Mouse (Mus musculus) small intestine, adult 2 months (tissue): Measurements from ENCODE around the gene Cldn1.

Experiments
- CTCF ChIP-seq: fragments of 200-500 bp; IDR thresholded peaks from 2 replicates; pipeline ENCODE4 v1.5.1; 2012; ENCODE audit warnings: low read depth, mild to moderate bottlenecking, control low read depth, inconsistent platforms, low read length, moderate library complexity, mixed read lengths; ENCODE audit not compliant: insufficient replicate concordance, insufficient read length; ENCODE audit errors: extremely low read depth
- POLR2A ChIP-seq: fragments of 200-500 bp; IDR thresholded peaks from 2 replicates; pipeline ENCODE4 v1.6.1; 2012; ENCODE audit warnings: low read depth, mild to moderate bottlenecking, control low read depth, inconsistent platforms, low read length, moderate library complexity

DNA sequence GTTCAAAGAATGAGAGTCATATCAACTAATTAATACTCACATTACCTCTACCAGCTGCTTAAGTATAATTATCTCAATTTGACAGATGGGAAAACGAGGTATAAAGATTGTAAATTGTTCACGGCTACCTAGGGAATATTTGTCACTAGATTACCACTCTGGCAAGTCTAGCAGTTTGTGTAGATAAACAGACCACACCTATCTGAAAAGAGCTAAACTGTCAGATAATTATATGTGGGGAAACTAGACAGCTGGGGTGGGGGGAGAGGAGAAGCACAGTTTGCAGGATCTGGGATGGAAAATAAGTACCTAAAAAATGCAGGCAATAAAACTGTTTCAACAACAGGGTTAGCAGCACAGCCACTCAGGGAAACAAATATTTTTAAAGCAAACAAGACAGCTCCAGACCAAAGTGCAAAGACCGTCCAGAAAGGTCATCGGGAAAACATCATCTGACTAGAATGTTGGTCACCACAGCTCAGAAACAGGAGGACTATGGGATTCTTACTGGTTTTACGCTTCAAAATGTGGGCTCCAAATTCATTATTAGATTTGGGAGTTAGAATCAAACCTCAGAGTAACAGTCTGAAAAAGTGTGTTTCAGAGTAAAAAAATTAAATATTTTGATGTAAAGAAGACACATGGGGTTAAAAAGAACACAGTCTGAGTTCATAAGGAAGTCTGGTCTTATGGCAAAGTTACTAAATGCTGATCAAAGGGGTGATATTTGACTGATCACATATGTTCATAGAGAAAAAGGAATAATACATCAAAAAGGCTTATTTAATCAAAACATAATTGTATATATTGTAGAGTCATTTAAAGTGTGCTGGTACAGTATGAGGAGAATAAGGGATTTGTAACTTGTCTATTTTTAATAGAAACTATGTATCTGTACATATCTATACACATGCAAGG is 13.5 kb downstream of the Cldn1 start:
- no peak for TF ChIP-seq CTCF
- TF ChIP-seq POLR2A = no peak
